Mouse (Mus musculus): ENCODE measurements around the gene Rnase1.
"Not testable (repeated sequence)": the region's sequence is repeated elsewhere in the genome, so short reads cannot be mapped to it uniquely, and the experiment has no call there.

Rnase1 gene

DNA sequence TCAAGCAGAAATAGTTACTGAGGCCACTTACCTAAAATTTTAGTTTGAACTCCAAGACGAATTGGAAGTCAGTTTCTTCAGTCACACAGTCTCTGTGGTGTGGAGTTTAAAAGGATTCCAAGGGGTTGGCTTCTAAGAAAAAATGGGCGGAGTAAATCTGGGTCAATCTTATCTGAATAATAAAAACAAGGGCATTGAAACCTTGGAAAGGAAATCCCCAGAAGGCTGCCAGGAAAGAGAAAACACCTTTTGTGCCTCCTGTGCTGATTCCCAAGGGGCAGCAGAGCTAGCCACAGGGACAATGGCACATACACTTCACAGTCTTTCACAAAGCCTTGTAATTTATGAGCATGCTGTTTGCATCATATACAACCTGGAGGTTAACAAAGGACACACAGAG, at the start of gene Rnase1:
Rnase1 (minus strand) TSS at position 101 of the 400 bp plus-strand sequence.
- in situ Hi-C loops (cut with MboI; ENCODE audit: low pct_unique_long_range_greater_than_20kb in 1 of 2, low sequenced_read_pairs in 2 of 2, unreplicated experiment in 1 of 2), result no loop called here

DNA sequence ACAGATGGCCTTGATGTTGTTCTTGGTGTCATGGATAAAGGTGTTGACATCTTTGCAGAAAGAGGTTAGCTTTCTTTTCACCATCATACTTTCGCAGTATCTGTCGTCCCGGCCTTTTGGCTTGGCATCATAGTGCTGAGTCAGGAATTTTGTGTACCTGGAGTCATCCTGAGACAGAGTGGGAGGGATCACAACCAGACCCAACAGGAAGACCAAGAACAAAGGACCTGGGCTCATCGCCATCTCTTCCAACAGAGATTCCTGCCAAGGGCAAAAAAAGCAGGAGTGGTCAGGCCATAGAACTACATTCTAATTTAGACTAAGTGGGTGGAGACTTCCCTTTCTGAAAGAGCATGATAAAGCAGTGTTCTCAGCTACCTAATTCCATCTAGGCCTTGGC, 49.1 kb upstream of the Rnase1 start:
- in situ Hi-C loops (cut with MboI; ENCODE audit: low pct_unique_long_range_greater_than_20kb in 1 of 2, low sequenced_read_pairs in 2 of 2, unreplicated experiment in 1 of 2), result no loop called here

DNA sequence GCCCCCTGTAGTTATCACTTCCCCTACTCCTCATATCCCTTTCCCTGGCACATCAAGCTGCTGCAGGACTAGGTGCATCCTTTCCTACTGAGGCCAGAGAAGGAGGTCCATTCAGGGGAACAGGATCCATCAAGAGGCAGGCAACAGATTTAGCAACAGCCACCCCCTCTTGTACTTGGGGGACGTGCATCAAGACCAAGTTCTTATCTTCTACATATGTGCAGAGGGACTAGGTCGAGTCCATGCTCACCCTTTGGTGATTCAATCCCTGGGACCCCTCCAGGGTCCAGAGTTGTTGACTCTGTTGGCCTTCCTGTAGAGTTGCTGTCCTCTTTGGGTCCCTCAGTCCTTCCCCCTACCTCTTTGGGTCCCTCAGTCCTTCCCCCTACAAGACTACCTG, 34.5 kb upstream of the Rnase1 start:
- in situ Hi-C loops (cut with MboI; ENCODE audit: low pct_unique_long_range_greater_than_20kb in 1 of 2, low sequenced_read_pairs in 2 of 2, unreplicated experiment in 1 of 2), result not testable (repeated sequence)

DNA sequence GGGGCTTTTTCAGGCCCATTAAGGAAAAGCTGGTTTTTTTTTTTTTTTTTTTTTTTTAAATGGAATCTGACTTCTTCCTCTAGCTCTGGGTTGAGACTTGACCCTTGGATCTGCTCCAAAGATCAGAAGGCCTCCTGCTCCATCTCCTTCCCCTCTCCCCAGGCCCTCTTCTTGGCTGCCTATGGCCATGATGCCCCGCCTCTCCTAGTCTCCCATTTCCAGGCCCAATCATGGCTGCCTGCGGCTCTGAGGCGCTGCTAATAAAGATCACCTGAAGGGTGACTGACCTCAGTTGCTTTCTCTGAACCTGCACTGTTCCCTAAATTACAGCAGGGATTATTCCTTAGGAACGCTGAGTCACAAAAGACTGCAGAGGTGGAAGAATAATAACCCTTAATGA, 27.3 kb upstream of the Rnase1 start:
- in situ Hi-C loops (cut with MboI; ENCODE audit: low pct_unique_long_range_greater_than_20kb in 1 of 2, low sequenced_read_pairs in 2 of 2, unreplicated experiment in 1 of 2), result loop anchor here in 1 of 2 experiments (5.0 kb wide), 1 partner anchor 93 kb away; no protein-coding TSS in a partner anchor

DNA sequence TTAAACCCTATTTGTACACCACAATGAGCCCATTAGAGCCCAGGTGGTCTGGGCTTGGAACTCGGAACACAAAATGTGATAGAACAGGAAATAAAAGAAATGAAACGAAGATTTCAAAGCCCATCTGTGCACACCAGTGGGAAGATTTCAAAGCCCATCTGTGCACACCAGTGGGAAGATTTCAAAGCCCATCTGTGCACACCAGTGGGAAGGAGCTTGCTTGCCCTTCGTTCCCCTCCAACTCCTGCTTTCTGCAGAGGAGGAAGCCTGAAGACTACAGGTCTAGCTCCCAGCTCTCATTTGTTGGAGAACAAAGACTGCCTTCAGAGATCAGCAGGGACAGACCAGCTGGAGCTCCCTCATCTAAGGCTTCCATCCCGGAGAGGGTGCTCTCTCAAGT, 26.4 kb upstream of the Rnase1 start:
- in situ Hi-C loops (cut with MboI; ENCODE audit: low pct_unique_long_range_greater_than_20kb in 1 of 2, low sequenced_read_pairs in 2 of 2, unreplicated experiment in 1 of 2), result loop anchor here in 1 of 2 experiments (5.0 kb wide), 1 partner anchor 94 kb away; no protein-coding TSS in a partner anchor

DNA sequence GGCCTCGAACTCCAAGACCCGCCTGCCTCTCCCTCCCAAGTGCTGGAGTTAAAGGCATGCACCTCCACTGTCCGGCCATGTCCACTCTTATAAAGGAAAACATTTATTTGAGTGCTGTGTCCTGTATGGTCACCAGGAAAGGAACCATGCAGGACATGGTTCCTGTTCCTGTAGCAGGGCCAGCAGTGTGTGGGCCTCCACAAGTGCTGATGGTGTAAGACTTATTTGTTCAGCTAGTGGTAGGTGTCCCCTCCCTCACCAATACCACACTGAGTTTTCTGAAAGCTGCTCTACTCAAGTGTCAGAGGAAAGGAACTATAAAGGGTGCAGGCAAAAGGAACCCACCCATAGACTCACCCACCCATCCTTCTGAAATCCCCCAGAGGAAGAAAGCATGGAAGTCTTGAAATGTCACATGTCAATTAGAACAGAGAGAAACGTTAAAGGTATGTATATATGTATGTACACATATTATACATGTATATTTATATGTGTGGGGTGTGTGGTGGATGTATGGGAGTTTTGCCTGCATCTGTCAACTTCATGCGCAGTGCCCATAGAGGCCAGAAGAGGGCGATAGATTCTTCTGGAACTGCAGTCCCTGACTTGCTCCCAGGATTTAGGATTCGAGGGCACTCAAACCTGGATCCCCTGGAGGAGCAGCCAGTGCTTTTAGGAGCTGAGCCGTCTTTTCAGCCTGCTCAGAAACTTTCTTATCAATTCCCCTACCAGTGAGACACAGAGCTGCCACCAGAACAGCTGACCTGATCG, 25.7 kb upstream of the Rnase1 start:
- in situ Hi-C loops (cut with MboI; ENCODE audit: low pct_unique_long_range_greater_than_20kb in 1 of 2, low sequenced_read_pairs in 2 of 2, unreplicated experiment in 1 of 2), result loop anchor here in 1 of 2 experiments (5.0 kb wide), 1 partner anchor 95 kb away; no protein-coding TSS in a partner anchor

DNA sequence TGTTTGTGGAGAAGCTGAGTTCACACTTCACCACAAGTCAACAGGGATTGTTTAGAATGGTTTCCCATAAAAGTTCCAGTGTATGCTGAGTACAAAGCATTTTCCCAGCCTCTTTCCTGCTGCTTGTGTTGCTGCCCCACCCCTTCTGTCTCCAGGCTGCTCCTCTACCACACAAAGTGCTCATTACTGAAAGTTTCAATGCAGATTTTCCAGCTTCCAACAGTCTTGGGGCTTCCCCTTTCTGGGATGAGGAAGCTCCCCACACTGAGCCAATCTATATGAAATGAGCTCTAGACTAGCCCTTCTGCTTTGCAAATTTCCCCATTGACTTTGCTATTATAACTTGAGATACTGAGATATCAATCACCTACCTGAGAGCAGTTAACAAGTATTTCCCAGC, 19.5 kb upstream of the Rnase1 start:
- in situ Hi-C loops (cut with MboI; ENCODE audit: low pct_unique_long_range_greater_than_20kb in 1 of 2, low sequenced_read_pairs in 2 of 2, unreplicated experiment in 1 of 2), result no loop called here

DNA sequence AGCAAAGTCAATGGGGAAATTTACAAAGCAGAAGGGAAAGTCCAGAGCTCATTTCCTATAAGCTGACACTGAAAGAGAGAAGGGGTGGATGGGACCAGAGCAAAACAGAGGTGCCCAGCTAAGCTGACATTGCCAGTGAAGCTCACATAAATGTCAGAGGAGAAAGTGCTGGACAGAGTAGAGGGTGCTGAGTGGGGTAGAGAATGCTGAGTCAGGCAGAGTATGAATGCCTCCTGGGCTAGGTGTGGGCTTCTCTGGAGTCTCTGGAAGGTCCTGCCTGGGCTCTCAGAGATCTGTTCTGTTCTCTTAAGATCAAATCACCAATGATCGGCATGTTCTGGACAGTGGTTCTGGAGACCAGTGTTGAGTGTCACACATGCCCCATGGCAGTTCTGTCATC, 18.9 kb upstream of the Rnase1 start:
- in situ Hi-C loops (cut with MboI; ENCODE audit: low pct_unique_long_range_greater_than_20kb in 1 of 2, low sequenced_read_pairs in 2 of 2, unreplicated experiment in 1 of 2), result no loop called here

DNA sequence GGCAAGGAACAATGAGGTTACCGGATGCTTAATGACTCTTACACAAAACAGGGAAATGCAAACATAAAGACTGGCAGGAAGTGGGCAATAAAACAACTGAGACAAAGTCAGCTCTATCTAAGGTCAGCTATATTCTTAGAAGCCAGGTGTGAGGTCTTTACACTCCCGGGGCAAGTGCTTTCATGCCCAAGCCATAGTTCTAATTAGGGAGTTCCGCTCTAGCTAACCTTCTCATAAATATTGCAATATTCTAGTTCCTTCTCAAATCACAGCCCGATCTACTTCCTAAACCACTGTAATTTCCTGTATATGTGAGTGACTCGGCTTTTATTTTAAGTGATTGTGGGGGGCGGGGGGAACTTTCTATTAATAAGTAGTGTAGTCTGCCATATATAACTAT, 16.7 kb upstream of the Rnase1 start:
- in situ Hi-C loops (cut with MboI; ENCODE audit: low pct_unique_long_range_greater_than_20kb in 1 of 2, low sequenced_read_pairs in 2 of 2, unreplicated experiment in 1 of 2), result not testable (repeated sequence)

DNA sequence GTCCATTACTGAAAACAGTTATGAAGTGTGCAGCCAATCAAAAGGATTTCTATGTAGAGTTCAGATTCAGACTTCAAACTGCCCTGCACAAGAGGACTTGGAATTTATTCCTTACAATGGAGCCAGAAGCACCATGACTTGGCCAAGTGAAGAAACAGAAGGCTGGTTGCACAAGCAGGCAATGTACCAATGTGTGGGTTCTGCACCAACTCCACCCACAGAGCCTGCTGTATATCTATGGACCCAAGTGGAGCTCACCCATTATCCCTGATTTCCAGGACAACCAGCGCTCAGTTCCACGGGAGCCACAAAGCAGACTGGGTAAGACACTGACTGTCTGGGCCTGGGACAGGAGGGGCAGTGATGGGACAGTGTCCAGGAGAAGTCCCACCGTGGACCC, 15.4 kb upstream of the Rnase1 start, which contains the start of gene Rnase2b:
Rnase2b (plus strand) TSS at position 285 of the 400 bp plus-strand sequence.
- in situ Hi-C loops (cut with MboI; ENCODE audit: low pct_unique_long_range_greater_than_20kb in 1 of 2, low sequenced_read_pairs in 2 of 2, unreplicated experiment in 1 of 2), result not testable (repeated sequence)

DNA sequence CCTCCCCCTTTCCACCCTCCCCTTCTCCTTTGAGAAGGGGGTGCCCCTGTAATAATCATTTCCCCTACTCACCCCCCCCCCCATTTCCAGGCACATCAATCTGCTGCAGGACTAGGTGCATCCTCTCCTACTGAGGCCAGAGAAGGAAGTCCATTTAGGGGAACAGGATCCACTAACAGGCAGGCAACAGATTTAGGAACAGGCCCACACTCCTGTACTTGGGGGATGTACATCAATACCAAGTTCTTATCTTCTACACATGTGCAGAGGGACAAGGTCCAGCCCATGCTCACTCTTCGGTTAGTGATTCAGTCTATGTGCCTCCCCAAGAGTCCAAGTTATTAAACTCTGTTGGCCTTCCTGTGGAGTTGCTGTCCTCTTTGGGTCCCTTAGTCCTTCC, 10.5 kb upstream of the Rnase1 start:
- in situ Hi-C loops (cut with MboI; ENCODE audit: low pct_unique_long_range_greater_than_20kb in 1 of 2, low sequenced_read_pairs in 2 of 2, unreplicated experiment in 1 of 2), result no loop called here

DNA sequence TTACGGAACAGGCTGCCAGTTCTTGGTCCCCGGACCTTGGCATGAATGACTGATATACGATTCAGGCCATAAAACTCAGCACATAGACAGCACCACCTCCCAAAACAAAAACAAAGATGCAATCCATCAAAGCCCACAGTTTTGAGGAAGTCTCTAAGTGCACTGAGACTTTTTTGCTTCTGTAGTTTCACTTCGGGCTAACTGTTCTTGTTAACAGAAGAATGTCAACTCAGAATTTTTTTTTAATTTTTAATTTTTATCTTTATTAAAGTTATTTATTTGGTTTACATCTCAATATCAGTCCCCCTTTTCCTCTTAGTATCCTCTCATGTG, 10.1 kb upstream of the Rnase1 start:
- in situ Hi-C loops (cut with MboI; ENCODE audit: low pct_unique_long_range_greater_than_20kb in 1 of 2, low sequenced_read_pairs in 2 of 2, unreplicated experiment in 1 of 2), result no loop called here

DNA sequence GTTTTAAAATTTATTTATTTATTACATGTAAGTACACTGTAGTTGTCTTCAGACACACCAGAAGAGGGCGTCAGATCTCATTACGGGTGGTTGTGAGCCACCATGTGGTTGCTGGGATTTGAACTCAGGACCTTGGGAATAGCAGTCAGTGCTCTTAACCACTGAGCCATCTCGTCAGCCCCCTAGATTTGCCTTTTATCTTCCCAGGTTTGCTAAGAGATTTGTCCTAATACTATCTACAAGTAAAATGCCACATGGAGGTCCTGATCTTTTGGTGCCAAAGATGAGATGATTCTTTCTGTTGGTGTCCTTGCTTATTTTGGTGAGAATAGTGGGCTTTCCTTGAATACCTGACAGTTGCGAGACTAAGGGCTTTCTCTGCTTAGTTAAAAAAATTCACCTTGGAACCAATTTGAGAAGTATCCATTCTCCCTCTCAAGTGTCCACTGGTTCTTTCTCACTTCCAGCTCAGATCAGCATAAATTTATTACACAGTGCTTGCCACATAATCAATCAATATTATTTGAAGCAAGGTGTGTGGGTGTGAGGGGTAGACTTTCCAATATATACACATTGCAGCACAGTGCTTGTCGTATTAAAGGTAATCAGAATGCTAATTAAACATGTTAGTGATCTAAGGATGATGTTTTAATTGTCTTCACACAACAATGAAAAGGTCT, 9.6 kb upstream of the Rnase1 start:
- in situ Hi-C loops (cut with MboI; ENCODE audit: low pct_unique_long_range_greater_than_20kb in 1 of 2, low sequenced_read_pairs in 2 of 2, unreplicated experiment in 1 of 2), result no loop called here

DNA sequence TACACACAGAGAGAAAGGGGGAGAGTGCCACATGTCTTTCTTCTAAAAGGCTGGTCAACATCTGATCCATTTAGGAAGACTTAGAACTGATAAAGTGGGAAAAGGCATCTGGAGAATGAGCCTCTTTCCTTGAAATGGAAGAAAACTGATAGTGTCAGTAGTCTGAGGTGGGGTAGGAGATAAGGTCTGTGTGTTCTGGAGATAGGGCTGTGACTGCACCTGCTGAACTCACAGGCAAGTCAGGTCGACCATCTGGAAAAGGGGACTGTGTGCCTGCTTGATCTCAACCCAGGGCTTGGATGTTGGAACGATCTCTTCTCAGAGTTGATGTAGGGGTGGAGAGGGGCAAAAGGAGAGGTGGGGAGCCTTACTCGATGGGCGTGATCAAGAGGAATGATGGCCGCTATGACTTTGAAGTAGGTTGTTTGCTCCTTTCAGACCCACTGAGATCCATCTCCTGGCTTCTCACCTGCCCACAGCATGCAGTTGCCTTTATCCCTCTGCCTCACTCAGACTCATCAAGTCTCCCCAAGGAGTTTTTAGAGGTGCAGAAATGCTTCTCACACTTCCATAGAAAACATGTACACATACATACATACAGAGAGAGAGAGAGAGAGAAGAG, 5.8 kb upstream of the Rnase1 start:
- in situ Hi-C loops (cut with MboI; ENCODE audit: low pct_unique_long_range_greater_than_20kb in 1 of 2, low sequenced_read_pairs in 2 of 2, unreplicated experiment in 1 of 2), result no loop called here

DNA sequence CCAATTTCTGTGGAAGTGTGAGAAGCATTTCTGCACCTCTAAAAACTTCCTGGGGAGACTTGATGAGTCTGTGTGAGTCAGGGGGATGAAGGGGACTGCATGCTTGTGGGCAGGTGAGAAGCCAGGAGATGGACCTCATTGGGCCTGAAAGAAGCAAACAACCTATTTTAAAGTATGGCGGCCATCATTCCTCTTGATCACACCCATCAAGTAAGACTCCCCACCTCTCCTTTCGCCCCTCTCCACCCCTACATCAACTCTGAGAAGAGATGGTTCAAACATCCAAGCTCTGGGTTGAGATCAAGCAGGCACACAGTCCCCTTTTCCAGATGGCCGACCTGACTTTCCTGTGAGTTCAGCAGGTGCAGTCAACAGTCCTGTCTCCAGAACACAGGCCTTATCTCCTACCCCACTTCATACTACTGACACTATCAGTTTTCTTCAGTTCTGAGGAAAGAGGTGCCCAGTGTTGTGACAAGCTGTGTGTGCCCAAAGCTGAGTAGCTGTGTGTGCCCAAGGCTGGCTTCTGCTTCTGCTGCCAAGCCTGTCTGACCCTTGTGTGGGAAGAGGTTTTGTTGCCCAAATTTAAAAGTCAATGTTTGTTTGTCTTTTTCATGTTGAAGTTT, 3.7 kb upstream of the Rnase1 start:
- in situ Hi-C loops (cut with MboI; ENCODE audit: low pct_unique_long_range_greater_than_20kb in 1 of 2, low sequenced_read_pairs in 2 of 2, unreplicated experiment in 1 of 2), result no loop called here

DNA sequence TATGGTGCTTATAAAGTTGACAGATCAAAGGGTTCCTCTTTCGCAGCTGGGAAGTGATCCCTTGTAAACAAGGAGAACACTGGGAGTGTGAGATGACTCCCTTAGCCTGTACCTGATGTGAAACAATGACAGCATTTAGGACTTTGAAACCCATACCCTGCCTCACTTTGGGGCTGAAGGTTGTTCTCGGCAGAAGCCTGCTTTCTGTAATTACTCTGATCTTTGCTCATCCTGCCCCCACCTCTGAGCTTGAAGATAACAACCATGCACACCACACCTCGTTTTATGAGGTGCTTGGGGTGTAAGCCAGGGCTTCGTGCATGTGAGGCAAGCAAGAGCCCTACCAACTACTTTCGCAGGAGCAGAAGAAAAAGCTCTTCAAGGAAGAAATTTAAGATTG, 2.6 kb upstream of the Rnase1 start:
- in situ Hi-C loops (cut with MboI; ENCODE audit: low pct_unique_long_range_greater_than_20kb in 1 of 2, low sequenced_read_pairs in 2 of 2, unreplicated experiment in 1 of 2), result no loop called here

DNA sequence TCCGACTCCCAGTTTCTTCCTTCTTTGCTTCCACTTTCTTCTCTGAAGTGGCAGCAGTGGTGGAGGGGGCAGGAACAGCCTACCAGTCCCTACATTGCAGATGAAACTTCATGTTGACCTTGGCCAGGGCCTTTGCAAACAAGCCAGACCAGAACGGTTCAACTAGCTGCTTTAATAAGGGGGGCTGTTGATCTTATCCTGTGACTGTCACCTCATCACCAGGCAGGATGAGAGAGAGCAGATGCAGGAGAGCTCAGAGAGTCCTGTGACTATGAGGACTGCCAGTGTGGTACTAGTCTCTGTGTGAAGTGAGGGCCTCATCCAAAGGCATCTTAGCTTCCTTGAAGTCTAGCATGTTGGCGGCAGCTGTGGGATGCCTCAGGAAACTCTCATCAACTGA, 1.4 kb upstream of the Rnase1 start:
- in situ Hi-C loops (cut with MboI; ENCODE audit: low pct_unique_long_range_greater_than_20kb in 1 of 2, low sequenced_read_pairs in 2 of 2, unreplicated experiment in 1 of 2), result no loop called here

DNA sequence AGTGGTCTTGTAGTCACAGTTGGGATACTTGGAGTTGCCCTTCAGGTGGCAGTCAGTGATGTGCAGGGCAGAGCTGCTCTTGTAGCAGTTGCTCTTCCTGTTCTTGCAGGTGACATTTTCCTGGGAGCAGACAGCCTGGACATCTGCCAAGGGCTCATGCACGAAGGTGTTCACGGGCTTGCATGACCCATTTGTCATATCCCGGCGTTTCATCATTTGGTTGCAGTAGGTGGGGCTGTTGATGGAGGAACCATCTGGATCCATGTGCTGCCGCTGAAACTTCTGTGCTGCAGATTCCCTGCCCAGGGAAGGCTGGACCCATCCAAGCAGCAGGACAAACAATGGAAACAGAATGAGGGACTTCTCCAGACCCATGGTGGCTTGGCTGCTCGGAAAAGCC, 1.1 kb downstream of the Rnase1 start:
- in situ Hi-C loops (cut with MboI; ENCODE audit: low pct_unique_long_range_greater_than_20kb in 1 of 2, low sequenced_read_pairs in 2 of 2, unreplicated experiment in 1 of 2), result no loop called here

DNA sequence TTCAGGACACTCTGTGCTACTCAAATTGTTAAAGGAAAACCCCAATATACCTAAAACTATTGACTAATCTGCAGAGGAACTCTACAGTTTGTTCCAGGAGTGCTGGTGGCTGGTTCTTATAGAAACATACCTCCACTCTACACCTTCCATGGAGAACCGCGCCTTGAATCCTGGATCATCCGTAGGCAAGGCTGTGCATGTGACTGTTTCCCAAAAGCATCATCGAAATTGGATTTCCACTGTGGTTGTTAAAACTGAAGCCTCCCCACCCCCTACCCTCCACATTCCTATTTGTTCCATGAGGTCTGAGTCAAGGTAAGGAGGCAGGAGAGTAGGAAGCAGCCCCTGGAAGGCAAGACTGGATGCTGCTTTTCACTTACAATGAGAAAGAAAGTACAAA, 2.1 kb downstream of the Rnase1 start:
- in situ Hi-C loops (cut with MboI; ENCODE audit: low pct_unique_long_range_greater_than_20kb in 1 of 2, low sequenced_read_pairs in 2 of 2, unreplicated experiment in 1 of 2), result no loop called here
